Mouse (Mus musculus) spleen, postnatal 4 days (tissue): ENCODE measurements around the gene Gkn3.
A peak's percentile ranks its signal among the peaks of the same experiment; 100 is the strongest.

ENCODE experiments used
- DNase-seq, 2 experiments: peaks; one replicate each; pipeline ENCODE4 v3.0.0; 2022; ENCODE audit warnings: low spot score in 2 of 2

Gkn3 gene

DNA sequence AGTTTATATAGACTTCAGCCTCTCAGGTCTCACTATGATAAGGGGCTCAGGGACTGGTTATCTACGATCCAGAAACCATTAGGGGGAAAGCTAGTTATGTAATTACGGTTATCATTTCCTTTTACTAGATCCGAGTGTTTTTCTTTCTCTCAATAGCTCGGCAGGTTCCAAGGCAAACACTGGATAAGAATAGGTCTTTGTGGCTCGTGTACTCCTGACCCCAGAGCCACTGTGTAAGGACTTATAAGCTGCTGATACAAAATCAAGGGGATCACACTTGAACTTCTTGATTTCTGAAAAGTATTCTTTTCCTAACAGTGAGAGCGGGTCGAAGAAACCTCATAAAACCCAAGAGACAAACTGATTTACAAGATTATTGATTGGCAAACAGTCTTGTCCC, at the start of gene Gkn3:
Gkn3 (minus strand) TSS at position 59 of the 400 bp plus-strand sequence.
- no peak for DNase-seq

DNA sequence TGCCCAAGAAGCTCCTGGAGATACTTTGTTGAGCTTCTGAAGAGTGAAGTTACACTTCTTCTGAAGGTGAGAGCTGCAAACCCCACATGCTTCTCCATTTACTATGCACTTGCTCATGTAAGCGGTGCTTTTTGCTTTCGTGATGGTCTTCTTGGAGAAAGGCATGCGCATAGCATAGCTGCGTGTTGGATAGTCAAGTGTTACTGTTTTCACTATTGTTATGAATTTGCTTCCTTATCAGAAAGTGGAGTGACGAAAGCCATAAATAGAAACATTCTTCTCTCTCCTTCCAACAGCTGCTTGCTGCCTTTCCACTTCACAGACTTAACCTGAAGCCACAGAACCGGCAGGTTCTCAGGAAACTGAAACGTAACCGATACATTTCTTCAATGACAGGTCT, 48.0 kb upstream of the Gkn3 start:
- DNase-seq: no peak

DNA sequence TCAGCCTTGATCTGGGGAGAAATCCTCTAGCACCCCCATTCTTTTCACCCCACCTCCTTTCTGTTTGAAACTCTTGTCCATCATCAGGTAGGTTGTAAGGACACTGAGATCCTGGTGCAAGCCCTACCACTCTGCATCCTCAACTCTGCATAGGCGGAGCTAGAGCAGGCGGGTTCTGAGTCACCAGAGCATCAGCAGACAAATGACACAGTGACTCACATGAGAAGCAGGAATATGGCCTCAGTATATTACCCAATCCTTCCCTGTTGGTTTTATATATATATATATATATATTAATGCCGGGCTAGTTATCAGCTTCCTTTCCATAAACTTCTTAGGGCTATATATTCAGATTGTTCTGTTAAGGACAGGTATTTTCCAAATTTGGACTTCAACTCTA, 47.1 kb upstream of the Gkn3 start:
- DNase-seq: no peak

DNA sequence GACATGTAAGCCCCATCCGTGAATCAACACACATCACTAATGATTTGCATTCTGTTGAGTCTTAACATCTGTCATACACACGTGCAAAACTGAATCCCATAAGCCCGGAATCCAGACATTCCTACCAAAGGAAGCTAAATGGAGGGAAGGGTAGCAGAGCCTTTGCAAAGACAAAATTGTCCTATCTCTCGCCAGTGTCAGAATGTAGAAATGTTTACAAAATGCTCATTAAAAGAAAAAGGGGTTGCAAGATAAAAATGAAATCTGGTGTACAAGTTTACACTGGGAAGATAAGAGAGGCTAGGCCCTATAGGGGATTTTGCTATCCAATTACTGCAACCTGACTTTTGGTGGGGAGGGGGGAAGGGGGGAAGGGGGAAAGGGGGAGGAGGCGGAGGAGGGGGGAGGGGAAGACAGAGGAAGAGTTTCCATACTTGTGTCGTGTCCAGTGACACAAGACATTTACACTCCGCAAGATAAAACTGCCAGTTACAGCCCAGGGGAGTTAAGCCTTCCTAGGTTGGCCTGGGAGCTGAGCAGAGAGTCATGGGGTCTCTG, 39.8 kb upstream of the Gkn3 start, which contains the start of gene Bmp10:
Bmp10 (plus strand) TSS at position 508 of the 558 bp plus-strand sequence.
- DNase-seq: no peak

DNA sequence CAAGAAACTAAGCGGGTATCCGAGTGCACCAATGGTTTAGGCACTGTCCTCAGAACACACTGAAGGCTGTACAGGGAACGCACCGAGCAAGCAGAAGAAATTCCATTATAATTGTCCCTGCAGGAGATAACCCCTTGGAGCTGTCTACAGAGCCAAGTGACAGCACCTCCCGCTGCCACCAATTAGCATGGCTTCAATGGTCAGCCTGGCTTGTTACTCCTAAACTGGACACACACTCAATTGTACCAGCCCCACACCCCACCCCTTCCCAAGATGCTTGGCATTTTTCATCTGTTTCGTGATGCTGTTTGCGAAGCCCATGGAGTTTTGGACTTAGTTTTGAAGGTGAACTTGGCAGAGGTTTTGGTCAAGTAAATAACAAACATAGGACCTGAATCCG, 38.9 kb upstream of the Gkn3 start:
- DNase-seq: no peak

DNA sequence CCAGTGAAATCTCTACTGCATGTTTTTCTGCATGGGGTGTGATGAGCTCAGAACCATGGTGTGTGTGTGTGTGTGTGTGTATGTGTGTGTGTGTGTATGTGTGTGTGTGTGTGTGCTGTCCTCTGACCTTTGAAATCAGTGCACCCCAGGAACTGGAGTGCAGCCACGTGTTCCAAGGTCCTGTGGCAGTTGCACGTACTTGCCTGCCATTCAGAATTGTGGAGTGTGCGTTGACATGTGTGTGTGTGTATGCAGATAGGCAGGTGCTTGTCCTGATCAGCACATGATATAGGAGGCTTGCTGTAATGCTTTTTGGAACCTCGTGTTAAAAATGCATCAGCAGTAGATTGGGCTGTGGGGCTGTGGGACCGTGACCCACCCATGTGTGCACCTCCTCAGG, 38.2 kb upstream of the Gkn3 start:
- DNase-seq: no peak

DNA sequence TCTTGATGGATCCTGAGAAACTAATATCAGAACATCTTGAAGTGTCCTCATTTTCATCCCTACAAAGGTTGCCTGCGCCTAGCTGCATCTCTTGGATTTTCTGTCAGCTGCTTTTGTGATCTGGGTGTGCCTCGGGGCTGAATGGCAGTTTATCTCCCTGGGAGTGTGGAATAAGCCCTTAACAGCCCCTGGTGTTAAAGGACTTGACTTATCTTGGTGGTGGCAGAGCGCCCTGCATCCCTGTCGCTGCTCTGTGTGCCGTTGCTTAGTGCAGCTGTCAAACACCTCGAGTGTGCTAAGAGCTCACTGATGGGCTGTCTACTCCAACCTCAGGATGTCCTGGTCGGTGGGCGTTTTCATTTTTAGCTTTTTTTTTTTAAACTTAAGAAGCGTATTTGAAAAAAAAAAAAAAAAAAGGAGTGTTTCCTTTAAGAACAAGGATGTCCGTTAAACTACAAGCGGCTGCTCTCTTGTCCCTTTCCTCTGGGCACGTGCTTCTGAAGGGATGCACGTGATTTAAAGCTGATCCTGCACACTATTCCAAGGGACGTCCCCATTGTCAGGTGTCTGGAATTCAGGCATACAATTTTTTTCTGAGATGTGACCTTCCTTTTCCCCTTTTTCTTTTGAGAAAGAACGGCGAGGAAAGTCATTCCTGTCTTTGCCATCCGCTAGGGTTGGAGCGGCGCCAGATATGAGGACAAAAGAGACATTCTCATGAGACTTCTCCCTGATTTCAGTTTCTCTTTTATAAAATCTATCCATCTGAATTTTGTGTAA, 35.5 kb upstream of the Gkn3 start:
- DNase-seq: no peak

DNA sequence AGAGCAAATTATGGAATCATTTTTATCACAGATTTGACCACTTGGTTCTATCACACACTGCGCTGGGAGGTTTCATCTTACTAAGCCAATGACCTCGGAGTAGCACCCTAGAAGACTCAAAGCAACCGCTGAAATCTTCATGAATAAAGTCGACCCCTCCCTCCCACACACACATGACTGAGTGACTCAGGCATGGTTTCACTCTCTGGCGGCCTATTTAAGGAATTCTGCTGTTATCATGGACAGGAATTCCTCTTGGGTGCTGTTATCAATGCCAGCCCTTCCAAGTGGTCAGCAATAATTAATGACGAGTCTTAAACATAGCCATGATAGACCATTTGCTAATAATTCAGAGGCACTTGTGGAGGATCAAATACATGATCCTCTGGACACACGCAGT, 33.6 kb upstream of the Gkn3 start:
- DNase-seq: no peak

DNA sequence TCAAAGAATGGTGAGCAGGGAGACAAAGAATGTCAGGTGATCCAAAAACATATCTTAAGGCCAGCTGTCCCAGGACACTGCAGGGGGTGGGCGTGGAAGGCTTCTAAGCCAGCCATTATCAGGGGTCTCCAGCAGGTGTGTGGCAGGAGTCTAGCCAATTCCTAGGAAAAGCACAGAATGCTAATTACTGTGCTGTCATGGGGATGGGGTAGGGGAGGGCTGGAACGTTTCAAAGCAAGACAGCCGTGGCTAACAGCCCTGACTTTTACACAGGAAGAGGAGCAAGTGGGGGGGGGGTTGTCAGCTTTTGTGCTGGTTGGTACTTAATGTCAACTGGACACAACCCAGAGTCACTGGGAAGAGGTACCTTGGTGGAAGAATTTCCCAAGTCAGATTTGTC, 23.3 kb upstream of the Gkn3 start:
- no peak for DNase-seq

DNA sequence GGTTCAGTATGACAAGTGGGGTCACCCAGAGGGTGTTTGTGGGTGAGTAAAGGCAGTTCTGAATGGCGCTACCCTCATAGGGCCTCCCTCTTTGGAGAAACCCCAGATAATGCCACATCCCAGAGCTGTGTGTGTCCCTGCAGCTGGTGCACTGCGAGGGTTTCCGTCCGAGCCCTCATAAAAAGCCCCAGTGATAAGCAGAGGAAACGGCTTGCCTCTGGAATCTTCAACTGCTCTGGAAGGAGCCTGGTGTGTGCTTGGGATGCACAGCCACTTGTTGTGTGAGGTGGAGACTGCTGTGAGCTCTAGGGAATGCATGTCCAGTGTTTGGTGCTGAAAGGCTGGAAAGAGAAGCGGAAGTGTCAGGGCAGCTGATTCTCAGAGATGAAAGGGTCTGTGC, 12.7 kb upstream of the Gkn3 start:
- DNase-seq: no peak

DNA sequence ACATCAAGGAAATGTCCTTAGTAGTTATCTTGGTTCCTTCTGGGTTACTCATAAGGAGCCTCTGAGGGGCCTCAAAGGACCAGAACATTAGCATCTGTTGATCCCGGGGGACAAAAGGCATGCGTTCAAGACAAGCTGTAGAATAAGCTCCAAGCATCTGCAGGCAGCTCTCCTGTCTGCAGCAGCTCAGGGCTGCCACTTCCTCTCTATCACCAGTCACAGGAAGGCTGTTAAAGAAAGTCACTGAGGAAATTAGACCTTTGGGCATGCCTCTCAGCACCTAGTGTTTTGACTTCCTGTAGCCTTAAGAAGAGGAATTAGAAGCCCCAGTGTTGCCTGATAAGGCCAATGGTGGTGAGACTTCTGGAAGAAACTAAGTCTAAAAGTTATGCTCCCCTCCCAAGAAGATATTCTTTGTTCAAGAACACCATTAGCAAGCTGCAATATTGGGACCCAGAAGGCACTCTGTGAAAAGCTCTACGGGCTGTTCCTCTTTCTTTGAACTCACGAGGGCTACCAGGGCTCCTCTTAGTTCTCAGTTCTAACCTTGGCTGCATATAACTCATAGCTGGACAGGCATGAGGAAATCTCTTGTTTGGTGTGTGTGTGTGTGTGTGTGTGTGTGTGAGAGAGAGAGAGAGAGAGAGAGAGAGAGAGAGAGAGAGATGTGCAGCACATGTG, 11.3 kb upstream of the Gkn3 start:
- no peak for DNase-seq

DNA sequence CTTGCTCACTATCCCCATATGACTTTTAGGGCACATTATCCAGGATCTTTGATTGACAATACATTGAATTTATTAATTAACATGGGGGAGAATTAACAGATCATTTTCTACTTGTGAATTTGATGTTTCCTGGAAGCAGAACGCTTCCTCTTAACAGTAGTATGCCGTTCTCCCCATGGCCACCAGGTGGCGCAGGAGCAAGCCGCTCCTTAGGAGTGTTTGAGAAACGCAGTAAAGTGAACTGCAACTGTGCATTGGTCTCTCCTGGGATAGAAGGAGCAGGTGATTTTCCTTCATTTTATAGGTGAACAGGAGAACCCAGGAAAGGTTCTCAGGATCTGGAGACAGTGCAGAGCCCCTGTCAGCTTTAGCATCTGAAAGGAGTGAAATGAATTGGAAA, 10.4 kb upstream of the Gkn3 start:
- DNase-seq: peak; percentile 74 to 92

DNA sequence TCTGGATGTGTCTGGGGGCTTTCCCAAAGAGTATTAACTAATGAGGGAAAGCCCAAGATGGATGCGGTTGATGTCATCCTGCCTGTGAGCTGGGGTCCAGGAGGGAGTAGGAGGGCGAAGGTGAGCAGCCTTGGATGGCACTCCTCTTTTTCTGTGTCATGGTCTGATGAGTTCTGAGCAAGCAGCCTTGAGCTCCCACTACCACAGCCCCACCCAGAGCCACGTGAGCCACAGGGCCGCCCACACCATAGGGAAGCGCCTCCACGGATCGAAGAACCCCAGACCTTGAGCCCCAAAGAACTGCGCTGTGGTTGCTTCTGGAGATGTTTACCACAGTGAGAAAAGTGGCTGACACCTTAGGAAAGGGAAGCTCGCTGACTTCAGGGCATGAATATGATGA, 6.0 kb upstream of the Gkn3 start:
- DNase-seq: no peak

DNA sequence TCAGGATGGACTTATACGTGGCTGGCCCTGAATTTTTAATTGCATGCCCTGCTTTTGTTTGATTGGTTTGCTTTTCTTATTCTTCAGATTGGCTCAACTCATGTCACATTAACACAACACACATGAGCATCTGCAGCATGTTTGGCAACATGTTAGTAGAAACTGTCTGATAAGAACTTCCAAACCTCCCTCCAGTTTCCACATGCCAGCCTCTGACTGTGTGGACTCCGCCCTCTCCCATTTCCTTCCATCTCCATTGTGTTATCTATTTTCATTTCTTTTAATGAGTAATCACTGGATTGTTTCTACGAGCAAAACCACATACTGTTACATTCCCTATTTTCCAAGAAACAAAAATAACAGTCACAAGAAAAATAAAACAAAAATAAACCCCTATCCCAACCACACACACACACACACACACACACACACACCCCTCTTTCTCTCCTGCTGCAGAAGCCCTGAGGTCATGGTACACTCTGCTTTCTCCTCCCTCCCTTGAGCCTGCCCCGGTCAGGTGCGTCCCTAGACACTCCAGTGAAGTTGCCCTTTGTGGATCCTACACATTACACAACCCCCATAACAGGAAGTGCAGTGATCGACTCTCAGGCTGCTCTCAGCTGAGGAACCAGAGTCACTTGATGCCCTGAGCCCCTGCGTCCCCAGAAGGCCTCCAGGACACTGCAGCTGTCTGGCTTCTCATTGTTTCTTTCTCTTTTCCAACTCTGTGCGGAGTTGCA, 4.9 kb upstream of the Gkn3 start:
- DNase-seq: no peak

DNA sequence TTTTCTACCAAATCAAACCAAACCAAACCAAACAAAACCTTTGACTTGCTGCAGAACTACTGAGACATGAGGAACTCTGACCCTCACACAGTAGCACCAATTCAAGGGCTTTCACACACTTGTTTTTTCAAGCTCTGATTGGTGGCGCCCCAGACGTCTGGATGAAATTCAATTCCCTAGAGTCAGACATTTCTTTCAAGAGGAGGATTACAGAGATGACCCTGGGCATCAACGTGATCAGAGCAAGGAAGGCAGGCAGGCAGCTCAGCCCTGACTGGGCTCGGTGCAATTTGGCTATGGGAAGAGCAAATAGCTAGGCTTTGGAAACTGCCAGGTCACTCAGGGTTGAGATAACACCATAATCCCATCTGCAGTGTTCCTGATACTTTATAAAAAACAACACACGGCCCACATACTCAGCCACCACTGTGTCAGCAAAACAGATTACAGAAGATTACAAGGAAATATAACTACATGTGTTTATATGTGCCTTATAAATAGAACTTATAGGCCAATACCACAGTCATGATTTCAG, 787 bp upstream of the Gkn3 start:
- no peak for DNase-seq

DNA sequence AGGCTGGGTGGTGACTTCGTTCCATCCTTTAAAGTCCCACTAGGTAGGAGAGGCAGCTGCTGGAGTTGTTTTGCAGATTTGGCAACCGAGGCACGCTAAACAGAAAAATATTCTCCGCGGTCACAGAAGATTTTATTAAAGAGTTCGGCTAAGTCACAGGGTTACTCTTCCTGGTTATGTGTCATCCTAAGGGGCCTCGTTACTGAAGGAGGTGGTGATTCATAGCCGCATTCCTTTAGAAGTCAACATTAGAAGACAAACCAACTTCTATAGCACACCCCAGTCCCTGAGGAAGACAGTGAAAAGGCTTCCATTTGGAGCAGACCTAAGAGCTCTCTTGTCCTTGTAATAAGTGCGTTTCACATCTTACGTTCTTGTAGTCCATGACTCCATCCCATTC, 2.1 kb downstream of the Gkn3 start:
- DNase-seq: no peak

DNA sequence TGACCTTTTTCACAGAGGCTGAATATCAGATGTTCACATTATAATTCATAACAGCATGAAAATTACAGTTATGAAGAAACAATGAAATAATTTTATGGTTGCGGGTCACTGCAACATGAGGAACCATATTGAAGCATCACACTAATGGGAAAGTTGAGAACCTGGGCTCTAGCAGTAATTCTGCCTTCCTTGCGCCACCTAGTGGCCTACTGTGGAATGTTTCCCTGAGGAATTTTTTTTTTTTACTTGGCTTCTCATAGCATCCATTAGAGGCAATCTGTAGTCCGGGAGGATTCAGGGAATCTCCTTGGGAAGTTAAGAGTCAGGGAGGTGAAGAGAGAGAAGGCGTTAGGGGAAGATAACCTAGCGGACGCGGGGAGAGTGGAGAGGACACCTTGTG, 2.5 kb downstream of the Gkn3 start:
- DNase-seq: peak; percentile 37 to 78

DNA sequence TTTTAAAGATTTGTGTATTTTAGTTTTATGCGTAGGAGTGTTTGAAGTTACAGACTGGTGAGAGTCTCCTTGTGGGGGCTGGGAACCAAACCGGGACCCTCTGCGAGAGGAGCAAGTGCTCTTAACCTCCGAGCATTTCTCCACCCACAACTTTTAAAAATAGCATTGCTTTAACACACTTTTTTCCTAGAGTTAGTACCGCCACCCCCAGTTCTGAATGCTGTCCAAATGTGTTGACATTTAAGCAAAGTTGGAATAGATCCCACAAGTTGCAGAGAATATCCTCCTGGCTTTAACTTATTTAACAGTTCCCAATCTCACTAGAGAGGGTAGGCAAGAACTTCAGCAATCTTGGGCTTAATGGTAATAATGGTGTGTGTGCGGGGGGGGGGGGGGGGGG, 4.0 kb downstream of the Gkn3 start:
- no peak for DNase-seq

DNA sequence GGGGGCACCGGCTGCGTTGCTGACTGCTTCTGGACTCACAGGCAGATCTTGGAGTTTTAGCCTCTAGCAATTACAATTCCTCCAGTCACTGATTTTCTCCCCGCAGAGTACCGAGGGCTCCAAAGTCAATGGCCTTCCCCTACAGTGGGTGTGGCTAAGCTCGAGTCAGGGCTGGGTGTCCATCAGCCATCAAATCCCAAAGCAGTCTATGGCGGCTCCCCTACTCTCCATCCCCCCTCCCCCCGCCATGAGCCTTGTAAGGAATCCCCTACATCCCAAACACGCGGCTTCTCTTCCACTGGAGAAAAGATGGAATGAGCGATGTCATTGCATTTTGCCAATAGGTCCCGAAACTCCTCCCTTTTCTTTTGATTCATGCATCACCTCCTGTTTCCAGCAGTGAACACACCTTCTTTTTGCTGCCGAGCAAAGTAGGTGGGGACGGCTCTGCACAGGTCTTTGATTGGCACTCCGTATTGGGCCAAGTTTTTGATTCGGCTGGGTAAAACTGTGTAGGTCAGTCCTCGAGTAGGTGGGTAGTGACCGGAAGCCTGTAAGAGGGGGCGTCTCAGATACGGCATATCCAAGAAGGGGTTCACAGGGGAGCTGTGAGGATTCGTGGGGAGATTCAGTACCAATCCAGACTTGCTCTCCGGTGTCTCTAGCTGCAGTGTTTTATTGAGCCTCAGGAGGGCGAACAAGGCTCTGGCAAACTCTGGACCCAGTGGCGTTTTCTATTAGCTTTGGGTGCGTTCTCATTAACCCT, 4.6 kb downstream of the Gkn3 start:
- DNase-seq: no peak

DNA sequence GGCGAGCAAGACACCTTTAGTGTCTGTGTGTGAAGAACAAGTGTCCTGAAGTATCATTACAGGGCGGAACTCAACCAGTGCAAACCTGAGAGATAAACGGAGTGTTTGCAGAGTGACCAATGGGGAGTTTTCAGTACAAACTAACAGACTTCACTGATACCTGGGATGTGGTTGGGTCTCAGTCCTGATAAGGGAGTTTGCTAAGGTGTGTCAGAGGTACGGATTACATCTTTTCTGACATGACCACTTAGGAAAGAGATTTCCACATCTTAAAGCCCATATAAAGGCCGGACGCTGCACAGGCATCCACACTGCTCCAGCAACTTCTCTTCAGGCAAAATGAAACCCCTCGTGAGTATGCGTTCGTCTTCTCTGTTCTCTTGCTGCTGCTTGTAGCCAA, 15.7 kb downstream of the Gkn3 start, which contains the start of gene Gkn2:
Gkn2 (plus strand) TSS at position 301 of the 400 bp plus-strand sequence.
- DNase-seq: no peak

DNA sequence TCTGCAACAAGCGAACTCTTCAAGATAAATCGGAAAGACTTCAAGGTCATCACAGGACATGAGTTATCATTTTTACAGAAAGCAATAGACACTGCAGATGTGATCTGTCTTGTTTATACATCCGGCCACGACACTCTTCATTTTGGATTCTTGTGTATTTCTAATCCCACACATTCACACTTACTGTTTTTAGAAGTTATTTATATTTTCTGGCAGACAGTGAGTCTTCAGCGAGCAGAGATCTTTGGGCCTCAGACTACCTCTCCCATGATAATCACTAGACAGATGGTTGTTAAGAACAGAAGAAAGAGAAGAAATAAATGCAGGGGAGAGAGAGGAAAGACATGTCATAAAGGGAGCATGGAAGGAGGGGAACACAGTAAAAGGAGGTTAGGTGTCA, 19.5 kb downstream of the Gkn3 start:
- DNase-seq: no peak
